Mouse (Mus musculus) cerebellum, adult 18-20 months (tissue): ENCODE measurements around the gene Sapcd1.
"Not testable (repeated sequence)": the region's sequence is repeated elsewhere in the genome, so short reads cannot be mapped to it uniquely, and the experiment has no call there.

Source experiments
- DNase-seq, 2 experiments: peaks; one replicate each; pipeline ENCODE4 v3.0.0; 2021

Gene Sapcd1

DNA sequence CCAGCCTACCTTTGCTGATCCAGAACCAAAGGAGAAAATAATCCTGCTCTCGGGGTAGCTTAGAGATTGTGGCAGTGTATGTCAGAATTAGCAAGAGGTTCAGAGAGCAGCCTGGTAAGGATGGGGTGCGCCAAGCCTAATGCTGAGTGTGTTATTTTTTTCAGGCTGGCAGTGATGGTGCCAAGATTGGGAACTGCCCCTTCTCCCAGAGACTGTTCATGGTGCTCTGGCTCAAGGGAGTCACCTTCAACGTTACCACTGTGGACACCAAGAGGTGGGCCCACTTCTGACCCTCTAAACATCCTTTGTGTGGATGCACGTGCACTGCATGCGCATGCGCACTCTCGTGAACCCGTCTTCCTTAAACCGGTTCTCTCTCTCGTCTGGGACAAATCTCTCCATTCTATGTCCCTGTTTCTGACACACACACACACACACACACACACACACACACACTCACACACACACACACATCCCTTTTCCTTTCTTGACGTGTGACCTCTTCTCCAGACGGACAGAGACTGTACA is 24.5 kb upstream of the Sapcd1 start:
- no peak for DNase-seq

DNA sequence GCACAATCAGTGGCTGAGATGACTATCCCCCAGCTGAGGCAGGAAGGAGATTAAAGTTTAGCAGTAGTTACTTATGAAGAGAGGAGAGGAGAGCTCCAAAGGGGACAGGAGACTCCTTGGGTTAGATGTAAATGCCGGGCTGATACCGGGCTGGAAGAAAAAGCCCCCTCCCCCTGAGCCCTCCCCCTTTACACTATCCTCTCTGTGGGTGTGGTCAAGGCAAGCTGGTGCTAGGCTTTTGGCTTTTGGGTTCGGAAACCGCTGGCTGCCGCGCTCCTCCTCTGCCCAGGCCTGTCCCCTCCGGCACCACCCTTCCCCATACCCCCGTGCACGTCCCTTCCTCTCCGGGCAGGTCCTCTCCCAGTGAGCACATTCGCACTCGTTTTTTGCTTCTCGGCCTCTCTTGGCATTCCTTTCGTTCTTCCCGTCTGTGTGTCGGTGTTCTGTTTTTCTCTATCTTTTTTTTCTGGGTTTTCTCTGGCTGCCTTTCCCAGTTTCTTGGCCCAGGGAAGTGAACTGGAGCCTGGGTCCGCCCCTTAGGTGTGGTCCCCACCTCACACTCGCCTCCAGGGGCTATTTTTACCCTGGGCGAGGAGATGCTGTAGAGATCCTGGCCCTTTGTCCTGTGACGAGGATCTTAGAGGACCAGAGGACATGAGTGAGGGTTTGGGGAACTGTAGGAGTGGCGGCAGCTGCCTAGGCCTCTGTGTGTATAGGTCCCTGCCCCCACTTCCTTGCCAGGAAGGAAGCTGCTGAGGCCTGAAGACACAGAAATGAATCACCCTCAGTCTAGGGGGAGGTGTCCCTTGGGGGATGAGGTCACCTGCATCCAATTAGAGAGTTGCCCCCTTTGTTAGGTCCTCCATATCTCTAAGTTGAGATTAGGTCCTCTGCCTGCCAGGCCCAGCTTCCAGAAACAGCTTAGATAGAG is 23.6 kb upstream of the Sapcd1 start:
- DNase-seq: peak; percentile 39 to 46

DNA sequence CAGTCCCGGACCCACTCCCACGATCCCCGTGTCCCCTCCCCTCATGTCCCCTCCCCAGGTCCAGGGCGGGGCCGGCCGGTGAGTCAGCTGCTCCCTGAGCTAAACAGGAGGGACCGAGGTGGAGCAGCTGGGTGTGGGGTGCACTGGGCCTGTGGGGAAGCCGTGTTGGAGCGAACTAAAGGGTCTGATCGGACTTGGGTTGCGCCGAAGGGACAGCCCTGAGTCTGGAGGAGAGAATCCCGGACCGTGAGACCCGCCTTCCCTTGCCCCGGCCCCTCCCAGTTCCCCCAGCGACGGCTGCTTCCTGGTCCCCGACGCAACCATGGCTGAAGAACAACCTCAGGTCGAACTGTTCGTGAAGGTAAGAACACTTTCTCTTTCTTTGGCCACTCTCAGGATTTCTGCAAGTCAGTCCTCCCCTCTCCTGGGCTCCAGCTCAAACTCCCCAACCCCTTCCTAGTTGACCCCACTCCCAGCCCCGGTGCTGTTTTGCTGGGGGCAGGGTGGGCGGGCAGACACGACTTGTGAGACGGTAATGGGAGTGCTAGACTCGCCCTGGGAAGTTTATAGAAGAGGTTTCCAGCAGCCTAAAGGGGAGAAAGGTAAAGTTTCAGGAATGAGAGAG is 22.4 kb upstream of the Sapcd1 start:
- DNase-seq: peak; percentile 48 to 53

DNA sequence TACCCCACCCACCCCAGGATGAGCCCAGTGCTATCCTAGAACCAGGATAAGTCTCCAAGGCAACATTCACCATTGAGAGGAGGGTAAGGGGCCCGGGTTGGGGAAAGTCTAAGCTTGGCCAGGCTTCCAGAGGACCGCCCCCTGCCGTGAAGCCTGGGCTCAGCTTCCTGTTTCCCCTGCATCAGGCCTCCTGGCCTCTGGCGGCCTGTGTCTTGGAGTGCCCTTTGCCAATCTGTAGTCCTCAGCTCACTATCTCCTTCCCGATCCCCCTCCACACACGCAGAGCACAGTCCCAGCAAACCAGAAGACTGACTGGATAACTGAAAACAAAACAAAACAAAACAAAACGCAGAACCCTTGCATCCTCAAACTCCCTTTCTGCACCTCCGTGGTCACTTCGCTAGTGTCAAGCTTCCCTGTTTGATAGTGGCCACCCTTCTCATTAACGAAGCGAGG is 21.8 kb upstream of the Sapcd1 start, which contains the start of gene Clic1:
Gene Clic1, plus strand, starts transcription at position 406 of the 456 bp plus-strand sequence.
- peak in 1 of 2 experiments; percentile 21 for DNase-seq

DNA sequence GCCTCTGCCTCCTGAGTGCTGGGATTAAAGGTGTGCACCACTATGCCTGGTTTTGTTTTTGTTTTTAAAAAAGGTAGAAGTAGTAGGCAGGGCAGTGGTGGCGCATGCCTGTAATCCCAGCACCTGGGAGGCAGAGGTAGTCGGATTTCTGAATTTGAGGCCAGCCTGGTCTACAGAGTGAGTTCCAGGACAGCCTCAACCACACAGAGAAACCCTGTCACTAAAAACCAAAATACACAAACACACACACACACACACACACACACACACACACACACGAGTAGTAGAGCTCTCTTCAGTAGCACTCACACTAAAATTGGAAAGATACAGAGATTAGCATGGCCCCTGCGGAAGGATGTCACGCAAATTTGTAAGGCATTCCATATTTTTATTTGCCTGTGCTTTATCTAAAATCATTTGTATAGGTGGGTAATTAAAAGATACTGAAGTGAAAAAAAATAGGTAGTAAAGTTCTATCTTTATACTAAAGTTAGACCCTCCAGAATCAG is 21.2 kb upstream of the Sapcd1 start:
- no peak for DNase-seq

DNA sequence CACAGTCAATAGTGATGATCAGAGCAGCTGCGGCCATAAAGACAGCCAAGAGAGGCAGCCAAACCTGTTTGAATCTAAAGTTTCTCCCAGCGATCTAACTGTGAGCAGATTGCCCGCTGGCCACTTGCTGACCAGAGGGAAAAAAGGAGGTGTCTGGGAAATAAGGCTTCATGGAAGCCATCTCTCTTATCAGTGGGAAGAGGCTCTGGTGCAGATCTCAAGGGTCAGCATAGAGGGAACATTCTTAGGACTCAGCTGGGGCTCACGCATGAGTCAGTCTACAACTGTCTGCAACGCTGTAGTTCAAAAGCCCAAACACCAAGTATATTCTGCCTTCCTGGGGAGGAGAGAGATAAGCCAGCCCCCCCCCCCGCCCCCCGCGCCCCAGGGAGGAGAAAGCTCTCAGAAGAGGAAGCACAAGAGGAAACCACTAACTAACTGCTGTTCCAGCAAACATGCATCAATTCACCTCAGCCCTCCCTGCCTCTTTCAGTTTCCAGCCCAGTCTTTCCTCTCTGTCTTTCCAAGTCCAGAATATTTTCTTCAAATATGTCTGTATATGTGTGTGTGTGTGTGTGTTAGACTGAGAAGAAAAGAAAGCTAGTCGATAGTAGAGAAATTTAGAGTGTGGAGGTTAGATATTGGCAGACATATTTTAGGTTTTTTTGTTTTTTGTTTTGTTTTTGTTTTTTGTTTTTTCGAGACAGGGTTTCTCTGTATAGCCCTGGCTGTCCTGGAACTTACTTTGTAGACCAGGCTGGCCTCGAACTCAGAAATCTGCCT is 20.5 kb upstream of the Sapcd1 start:
- no peak for DNase-seq

DNA sequence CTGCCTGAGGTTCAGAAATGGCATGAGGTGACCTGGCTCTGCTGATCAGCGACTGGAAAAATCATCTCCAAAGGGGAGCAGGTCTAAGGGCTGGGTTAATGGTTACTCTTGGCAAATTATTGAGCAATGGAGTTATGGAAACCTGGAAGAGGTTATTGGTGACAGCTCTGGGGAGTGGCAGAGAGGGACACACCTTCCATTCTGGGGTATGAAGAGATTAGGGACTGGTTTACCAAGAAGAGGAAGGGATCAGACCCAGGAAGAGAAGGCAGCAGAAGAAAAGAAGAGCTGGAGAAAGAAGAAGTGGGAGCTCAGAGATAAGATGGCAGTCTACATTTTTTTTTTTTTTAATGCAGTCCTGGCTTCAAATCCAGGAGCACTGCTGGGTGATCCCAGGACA is 19.9 kb upstream of the Sapcd1 start:
- no peak for DNase-seq

DNA sequence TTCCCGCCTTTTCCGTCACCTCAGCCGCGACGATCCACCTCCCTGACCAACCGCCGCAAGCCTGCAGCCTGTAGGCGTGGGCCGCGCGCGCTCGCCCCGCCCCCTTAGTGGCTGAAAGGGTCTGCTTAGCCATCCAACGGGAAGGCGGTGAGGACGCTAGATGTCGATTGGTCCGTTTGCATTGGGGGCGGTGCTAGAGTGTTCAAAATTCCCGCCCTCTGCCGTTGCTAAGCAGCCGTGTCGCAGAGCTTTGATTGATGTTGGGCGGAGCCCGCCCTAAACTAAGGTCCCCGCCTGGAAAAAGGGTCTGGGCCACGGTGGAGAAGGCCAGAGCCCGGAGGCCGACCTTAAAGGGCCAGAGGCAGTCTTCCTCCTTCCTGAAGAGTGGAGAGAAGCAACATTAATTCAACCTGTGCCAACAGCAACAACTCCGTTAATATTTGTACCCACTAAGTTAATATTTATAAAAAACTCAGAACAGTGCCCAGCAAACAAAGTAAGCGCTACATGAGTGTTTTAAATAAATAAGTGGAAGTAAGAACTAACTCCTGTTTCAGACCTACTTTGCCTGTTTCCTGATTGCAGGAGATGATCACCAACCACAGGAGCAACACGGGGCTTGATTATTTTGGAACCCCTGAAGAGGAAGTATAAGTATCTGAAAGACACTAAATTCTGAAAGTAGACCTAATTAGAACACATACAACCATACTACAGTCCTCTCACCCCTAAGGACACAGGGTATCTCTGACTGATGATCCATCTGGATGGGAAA is 19.1 kb upstream of the Sapcd1 start, which contains the start of gene Msh5:
Gene Msh5, minus strand, starts transcription at position 65 of the 775 bp plus-strand sequence.
- DNase-seq: peak; percentile 93 to 95

DNA sequence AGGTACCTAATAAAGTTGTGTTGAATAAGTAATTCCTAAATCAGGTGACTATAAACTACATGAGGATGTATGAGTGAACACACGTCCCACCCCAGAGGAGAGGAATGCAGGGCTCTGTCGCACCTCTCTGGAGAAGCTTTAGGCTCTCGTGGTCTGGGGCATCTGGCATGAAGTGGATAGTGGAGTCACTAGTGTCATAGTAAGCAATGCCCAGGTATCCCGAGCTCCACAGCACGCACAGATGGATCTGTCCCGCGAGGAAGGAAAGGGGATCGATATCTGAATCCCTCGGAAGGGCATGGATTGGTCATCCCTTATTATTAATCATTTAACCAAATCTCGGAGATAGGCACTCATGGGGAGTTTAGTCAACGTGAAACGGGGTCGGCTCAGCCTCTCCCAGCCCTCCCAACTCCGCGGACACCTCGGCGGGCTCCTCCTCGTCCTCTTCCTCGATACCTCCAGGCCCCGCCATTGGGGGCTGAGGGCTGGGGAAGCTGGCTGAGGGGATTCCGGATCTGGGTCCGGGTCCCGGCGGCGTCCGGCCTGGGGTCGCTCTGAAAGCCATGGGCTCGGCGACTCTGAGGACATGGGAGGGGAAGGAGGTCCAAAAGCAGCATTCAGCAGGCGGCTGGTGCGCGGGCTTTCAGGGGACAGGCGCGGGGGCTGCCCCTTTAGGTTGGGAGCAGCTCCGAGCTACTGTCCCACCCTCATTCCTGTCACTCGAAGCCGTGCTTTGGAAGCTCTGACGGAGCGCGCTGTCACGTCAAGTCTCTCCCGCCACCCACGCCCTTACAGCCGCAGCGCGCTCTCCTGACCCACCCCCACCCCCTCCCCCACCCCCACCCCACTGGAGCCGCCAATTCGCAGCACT is 18.2 kb upstream of the Sapcd1 start:
- peak in 1 of 2 experiments; percentile 38 for DNase-seq

DNA sequence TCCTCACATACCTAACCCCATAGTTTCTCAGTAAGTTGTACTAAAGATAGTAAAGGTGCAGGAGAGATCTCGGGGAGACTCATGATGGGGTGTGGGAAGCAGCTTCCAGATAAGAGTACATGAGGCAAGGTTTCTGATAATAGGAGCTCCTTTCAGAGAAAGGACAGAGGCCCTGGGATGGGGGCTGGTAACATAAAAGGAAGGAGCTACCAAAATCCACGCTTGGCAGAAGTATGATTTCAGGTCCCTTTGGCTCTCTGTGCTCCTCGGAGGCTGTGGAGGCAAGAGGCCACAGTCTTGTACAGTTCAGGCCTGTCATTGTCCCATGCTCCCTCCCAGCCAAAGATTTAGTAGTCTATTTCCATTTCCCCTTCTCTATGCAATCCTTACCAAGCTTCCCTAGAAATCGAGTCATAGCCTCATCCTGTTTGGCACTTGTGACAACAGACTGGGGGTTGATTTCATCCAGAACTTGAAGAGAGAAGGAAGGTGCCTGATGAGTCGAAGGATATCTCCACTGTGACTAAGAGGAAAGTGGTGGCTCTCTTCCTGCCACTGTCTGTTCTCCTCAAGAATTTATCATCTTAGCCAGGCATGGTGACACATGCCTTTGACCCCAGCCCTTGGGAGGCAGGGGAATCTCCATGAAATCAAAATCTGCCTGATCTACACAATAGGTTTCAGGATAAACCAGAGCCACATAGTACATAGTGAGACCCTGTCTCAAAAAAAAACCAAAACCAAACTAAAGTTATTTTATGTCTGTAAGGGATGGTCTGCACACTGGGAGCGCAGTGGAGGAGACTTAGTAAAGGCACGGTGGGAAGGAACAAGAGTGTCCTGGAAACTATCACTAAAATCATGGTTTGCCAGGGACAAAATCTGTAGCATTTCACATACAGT is 17.3 kb upstream of the Sapcd1 start:
- no peak for DNase-seq

DNA sequence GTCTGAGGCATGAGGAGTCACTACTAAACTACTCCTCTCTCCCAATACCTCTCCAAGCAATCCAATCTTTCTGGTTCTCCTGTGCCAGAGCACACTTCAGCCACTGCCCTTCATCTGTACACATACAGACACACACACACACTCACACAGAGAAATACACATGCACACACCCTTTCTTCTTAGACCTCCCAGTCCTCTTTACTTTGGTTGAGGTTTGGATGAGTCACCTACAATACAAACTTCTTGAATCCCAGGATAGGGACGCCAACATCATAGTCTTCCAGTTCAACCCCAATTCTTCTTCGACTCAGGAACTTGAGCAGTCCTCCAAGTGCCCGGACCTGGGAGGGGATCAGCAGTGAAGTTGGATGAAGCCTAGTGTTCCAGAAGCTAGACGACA is 16.0 kb upstream of the Sapcd1 start:
- DNase-seq: no peak

DNA sequence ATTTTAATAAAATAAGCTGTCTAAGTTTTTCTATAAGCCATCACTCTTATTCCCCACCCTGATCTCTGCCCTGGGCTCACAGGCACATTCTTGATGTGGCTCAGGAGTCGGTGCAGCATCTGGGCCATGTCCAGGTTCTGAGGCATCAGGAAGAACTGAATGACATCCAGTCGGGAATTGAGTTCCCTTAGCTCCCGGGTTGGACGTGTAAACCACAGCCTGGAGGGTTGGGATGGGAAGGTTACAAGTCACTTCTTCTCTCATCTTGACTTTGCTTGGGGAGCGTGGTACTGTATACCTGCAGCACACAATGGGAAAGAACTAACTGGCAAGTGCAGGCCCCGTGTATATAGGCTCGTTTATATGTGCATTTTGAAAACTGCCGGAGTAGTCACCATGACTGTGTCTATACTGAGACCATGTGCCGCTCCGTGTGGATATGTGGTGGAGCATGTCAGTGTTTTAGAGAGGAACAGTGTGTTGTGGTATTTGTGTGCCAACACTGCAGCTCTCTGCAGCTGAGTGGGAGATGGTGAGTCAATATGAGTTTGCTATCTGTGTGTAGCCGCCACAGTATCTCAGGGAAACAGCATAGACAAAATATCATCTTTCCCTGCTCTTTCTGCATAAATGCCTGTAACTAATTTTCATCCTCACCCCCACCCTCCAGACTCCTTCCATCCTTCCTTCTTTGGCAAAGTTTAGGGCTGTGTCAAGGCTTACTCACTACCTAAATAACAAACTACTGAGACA is 11.5 kb upstream of the Sapcd1 start:
- no peak for DNase-seq

DNA sequence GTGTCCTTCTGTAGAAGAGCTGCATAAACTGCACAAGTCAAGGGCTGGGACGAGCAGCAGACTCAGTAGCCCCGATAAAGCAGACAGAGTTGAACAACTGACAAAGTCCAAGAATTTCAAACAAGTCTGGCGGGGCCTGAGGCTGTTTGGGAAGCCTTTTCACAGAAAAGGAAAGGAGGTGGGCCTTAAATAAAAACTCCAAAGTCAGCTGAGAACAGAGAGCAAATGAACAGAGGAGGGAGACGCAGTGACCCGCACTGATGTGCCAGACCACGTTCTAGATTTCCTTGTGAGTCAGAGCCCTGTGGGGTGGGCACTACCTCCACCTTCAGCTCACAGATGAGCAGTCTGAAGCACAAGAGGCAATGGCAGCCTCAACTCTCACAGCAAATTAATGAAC is 7.1 kb upstream of the Sapcd1 start:
- DNase-seq: no peak

DNA sequence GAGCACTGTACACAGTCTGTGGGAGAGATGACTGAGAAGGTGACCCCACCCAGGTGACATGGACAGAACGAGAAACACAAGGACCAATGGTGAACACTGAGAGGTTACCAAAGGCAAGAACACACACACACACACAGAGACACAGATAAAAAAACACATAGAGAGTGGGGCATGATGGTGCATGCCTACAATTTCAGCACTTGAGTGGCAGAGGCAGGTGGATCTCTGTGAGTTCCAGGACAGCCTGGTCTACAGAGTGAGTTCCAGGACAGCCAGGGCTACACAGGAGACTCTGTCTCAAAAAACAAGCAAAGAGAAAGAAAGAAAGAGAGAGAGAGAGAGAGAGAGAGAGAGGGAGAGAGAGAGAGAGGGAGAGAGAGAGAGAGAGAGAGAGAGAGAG is 5.9 kb upstream of the Sapcd1 start:
- not testable (repeated sequence) for DNase-seq

DNA sequence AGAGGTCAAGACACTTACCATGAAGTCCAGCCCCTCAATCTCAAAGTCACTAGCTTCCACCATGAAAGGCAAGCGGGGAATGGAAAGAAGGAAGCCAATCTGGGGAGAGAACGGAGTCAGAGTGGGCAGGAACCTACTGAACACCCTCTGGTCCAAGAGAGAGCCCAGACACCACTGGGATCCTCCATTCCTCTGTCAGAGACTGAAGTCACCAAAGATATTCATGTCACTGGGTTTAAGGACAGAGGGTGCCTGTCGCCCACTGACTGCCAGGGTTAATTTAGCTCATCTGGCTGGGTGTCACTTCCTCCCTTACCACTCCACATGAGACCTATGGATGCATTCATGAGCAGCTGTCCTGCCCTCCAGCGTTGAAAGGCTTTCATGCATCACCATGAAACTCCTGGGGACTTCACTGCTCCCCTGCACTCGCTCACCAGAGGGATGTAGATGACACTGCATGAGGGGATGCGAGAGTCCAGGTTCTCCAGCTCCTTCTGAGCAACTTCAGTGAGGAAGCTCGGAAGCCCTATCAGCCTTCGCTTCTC is 4.6 kb upstream of the Sapcd1 start:
- DNase-seq: no peak

DNA sequence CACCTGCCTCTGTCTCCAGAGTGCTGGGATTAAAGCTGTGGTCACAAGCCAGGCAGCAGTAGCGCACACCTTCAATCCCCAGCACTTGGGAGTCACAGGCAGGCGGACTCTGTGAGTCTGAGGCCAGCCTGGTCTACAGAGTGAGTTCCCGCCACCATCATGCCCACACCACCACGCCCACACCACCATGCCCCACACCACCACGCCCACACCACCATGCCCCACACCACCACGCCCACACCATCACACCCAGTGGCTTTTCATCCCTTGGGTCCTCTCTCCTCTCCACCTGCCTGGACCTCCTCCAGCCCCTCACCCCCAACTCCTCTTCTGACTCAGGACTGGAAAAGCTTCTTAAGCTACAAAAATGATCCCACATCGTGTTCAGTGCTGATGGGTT is 4.1 kb upstream of the Sapcd1 start:
- DNase-seq: no peak

DNA sequence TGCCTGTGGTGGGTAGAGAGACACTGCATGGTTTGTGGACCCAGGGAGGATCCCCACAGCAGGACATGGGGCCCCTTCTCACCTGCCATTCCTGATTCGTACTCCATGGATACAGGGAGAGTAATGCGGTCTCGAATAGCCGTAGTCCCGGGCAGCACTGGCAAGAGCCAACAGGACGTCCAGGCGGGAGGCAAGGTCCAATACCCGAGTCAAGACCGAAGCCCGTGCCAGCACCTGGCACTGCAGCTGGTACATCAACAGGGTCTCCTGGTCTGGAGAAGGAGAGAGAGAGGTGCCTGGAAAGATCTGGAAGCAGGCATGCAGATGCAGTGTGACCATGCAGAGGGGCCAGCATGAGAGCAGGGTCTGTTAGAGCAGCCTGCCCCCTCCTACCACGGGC is 3.5 kb upstream of the Sapcd1 start:
- DNase-seq: no peak

DNA sequence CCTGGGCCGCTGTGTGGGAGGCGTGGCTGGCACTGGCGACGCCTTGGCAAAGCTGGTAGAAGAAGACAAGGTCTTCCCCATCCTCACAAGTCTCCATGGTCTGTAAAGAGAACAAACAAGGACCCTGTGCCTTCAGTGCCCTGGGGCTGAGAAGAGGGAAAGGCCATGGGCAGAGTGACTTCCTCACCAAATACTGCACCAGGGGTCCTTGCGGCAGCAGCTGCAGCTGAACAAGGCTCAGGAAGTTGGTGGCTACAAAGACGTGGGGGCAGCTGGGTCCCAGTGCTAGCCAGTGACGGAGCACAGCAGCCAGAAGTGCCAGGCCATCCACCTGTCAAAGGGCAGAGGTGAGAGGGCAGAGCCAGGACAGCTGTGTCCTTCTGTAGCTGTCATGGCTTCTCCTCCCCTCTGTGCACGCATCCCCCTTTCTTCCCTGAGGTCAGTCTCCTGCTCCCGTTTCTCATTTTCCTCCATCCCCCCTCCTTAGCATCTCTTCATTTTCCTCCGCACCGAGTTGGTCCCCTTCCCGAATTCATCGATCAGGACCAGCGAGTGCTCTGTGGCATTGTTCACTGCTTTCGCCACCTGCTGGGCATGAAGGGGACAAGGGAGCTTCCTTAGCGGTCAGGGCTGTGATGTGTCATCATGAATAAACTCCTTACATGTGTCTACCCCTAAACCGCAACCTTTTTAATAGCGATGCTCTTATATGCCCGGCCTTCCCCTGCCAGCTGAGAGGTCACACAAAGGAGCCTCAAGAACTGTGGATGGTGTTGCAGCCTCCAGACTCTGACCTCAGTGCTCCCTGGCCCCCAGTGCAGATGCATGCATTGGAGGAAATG is 2.1 kb upstream of the Sapcd1 start:
- DNase-seq: peak in 1 of 2 experiments; percentile 21
